Mouse (Mus musculus) hindbrain, embryonic 10.5 days (tissue): ENCODE measurements around the gene Smchd1. TPM values are rescaled to one million over a fixed set of nuclear protein-coding genes. Genes with fewer than 3 reads are reported as not detected.
"Not testable (repeated sequence)": the region's sequence is repeated elsewhere in the genome, so short reads cannot be mapped to it uniquely, and the experiment has no call there.

Source experiments
- DNase-seq: peaks from one replicate; pipeline ENCODE4 v3.0.0-alpha.2; 2017; ENCODE audit warnings: low spot score
- H3K27ac ChIP-seq: fragments of 300-500 bp; sonication (generic); 2 replicates; pipeline ENCODE4 v1.5.1; 2016; ENCODE audit warnings: mild to moderate bottlenecking, moderate library complexity
- H3K27me3 ChIP-seq: fragments of 300-500 bp; sonication (generic); 2 replicates; pipeline ENCODE4 v1.6.1; 2016; ENCODE audit warnings: mild to moderate bottlenecking; ENCODE audit not compliant: poor library complexity, insufficient read depth, severe bottlenecking
- H3K36me3 ChIP-seq: fragments of 300-500 bp; sonication (generic); 2 replicates; pipeline ENCODE4 v1.6.1; 2016; ENCODE audit warnings: mild to moderate bottlenecking, moderate library complexity
- H3K4me1 ChIP-seq: fragments of 300-500 bp; sonication (generic); replicated peaks from 2 replicates; pipeline ENCODE4 v1.6.1; 2016; ENCODE audit warnings: mild to moderate bottlenecking
- H3K4me3 ChIP-seq: fragments of 300-500 bp; sonication (generic); 2 replicates; pipeline ENCODE4 v1.5.1; 2016; ENCODE audit warnings: mild to moderate bottlenecking, moderate library complexity
- H3K9me3 ChIP-seq: fragments of 300-500 bp; sonication (generic); 2 replicates; pipeline ENCODE4 v1.6.1; 2016; ENCODE audit warnings: mild to moderate bottlenecking, moderate library complexity
- WGBS: fragments of 180-500 bp; shearing (Covaris S2); methylation state at CpG from one replicate; pipeline ENCODE4 v1.1.7; 2016; 5-methylcytosine and 5-hydroxymethylcytosine counted together
- polyA plus RNA-seq: library from polyadenylated mRNA; unstranded; fragments of >200 nt; fragmentation: Nextera tagmentation; extraction: Ambion mirVana; gene quantifications from 2 replicates; pipeline ENCODE4 v1.2.1, GENCODE M21; 2016

The Smchd1 gene
- polyA plus RNA-seq, 1 experiment from 2014 or later: 50.7 TPM

DNA sequence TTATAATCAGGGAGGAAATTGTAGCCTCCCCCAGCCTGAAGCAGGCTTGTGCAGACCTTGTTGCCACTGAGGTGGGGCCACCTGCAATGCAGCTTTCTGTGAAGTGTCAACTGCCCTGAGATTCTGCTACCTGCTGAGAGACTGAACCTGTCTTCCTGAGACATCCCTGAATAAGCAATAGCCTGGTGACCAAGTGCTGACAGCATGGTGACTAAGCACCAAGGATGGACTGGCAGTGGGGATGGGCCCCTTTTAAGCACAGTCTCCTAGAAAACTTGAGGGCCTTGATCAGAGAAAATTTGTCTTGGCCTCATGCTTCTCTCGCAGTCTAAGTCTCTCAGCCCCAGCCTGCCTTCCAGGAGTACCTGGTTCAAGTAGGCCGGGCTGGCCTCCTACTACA, 52.6 kb downstream of the Smchd1 start:
- not testable (repeated sequence) for H3K27me3 ChIP-seq, DNase-seq, H3K4me3 ChIP-seq, H3K4me1 ChIP-seq, H3K27ac ChIP-seq
- 98% methylated on average over 2 of the region's 2 CpGs for WGBS
- peaks cover 22% of the 10 kb centered on the region for H3K9me3 ChIP-seq
- H3K36me3 ChIP-seq: peaks cover 88% of the 10 kb centered on the region

- H3K4me3 ChIP-seq: not testable (repeated sequence)
- 83% methylated on average over 5 of the region's 5 CpGs for WGBS
- peaks cover 91% of the 10 kb centered on the region for H3K36me3 ChIP-seq
Observed at GRCm38 (mm10) chr17:71419448-71419847, 55.7 kb downstream of the Smchd1 start.

GRCm38 (mm10) chr17:71417008-71417407, 58.1 kb downstream of the Smchd1 start:
- Histone ChIP-seq H3K27me3 (no peaks in the 10 kb centered on the region), H3K27ac (no peak overlapping the region), H3K9me3 (peaks cover 9% of the 10 kb centered on the region), H3K36me3 (peaks cover 86% of the 10 kb centered on the region), H3K4me3 (no peak overlapping the region), H3K4me1 (no peaks in the 10 kb centered on the region)
- DNase-seq: no peak
- 97% methylated on average over 1 of the region's 1 CpGs for WGBS

More at GRCm38 (mm10) chr17:71419448-71419847, 55.7 kb downstream of the Smchd1 start:
- DNase-seq, H3K4me1 ChIP-seq, H3K27ac ChIP-seq, H3K27me3 ChIP-seq: not testable (repeated sequence)
- H3K9me3 ChIP-seq: peaks cover 22% of the 10 kb centered on the region

DNA sequence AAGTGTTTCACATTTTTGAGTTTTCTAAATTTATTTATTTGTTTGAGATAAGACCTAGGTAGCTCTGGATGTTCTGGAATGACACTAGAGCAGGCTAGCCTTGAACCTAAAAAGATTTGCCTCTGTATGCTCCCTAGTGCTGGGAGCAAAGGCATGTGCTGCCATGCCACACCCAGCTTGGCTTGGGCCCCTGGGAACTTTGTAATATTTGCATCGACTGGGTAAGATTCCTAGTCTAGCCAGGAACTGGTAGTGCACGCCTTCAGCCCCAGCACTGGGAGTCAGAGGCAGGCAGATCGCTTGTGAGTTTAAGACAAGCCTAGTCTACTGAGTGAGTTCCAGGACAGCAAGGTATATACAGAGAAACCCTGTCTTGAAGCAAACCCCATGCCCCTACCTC, 87.7 kb downstream of the Smchd1 start:
- Histone ChIP-seq H3K27ac (no peak overlapping the region), H3K4me3 (no peak overlapping the region), H3K36me3 (peaks cover 62% of the 10 kb centered on the region), H3K27me3 (no peaks in the 10 kb centered on the region), H3K9me3 (no peaks in the 10 kb centered on the region), H3K4me1 (no peaks in the 10 kb centered on the region)
- DNase-seq: no peak
- 90% methylated on average over 3 of the region's 3 CpGs for WGBS

- no peaks in the 10 kb centered on the region for H3K4me1 ChIP-seq
- DNase-seq: no peak
- H3K27ac ChIP-seq: no peak overlapping the region
- peaks cover 59% of the 10 kb centered on the region for H3K36me3 ChIP-seq
- no peak overlapping the region for H3K4me3 ChIP-seq
- H3K27me3 ChIP-seq: no peaks in the 10 kb centered on the region
- WGBS: 95% methylated on average over 14 of the region's 14 CpGs
- no peaks in the 10 kb centered on the region for H3K9me3 ChIP-seq
Observed at GRCm38 (mm10) chr17:71380346-71380745, 94.8 kb downstream of the Smchd1 start.

- no peaks in the 10 kb centered on the region for H3K27me3 ChIP-seq
- H3K27ac ChIP-seq: no peak overlapping the region
- no peak overlapping the region for H3K4me3 ChIP-seq
- DNase-seq: no peak
- H3K36me3 ChIP-seq: peaks cover 77% of the 10 kb centered on the region
- no peaks in the 10 kb centered on the region for H3K4me1 ChIP-seq
- 63% methylated on average over 4 of the region's 4 CpGs for WGBS
- no peaks in the 10 kb centered on the region for H3K9me3 ChIP-seq
Observed at GRCm38 (mm10) chr17:71377901-71378300, 97.2 kb downstream of the Smchd1 start.

GRCm38 (mm10) chr17:71355526-71355925, 119.6 kb downstream of the Smchd1 start:
- H3K9me3 ChIP-seq: no peaks in the 10 kb centered on the region
- no peaks in the 10 kb centered on the region for H3K27me3 ChIP-seq
- WGBS: 92% methylated on average over 3 of the region's 3 CpGs
- no peak overlapping the region for H3K27ac ChIP-seq
- H3K4me3 ChIP-seq: no peak overlapping the region
- DNase-seq: no peak
- H3K36me3 ChIP-seq: peaks cover 96% of the 10 kb centered on the region
- H3K4me1 ChIP-seq: no peaks in the 10 kb centered on the region

DNA sequence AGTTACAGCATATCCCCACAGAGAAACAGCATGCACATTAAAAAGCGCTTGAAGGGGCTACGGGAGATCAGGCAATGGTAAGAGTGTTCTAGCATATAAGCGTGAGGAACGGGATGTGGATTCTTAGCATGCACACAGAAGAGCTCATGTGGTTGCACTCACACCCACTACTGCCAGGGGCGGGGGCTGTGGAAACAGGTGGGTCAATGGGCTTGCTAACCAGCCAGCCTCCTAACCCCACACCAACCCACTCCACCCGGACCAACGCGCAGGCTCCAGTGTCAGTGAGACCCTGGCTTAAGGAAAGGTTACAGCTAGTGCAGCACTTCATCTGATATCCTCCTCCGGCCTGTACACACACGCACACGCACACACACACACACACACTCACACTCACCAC, 120.9 kb downstream of the Smchd1 start:
- no peaks in the 10 kb centered on the region for H3K4me1 ChIP-seq
- no peaks in the 10 kb centered on the region for H3K27me3 ChIP-seq
- DNase-seq: no peak
- no peaks in the 10 kb centered on the region for H3K9me3 ChIP-seq
- H3K27ac ChIP-seq: no peak overlapping the region
- WGBS: 94% methylated on average over 11 of the region's 11 CpGs
- H3K36me3 ChIP-seq: peaks cover 96% of the 10 kb centered on the region
- H3K4me3 ChIP-seq: no peak overlapping the region

- H3K4me3 ChIP-seq: no peak overlapping the region
- H3K27ac ChIP-seq: no peak overlapping the region
- WGBS: 84% methylated on average over 3 of the region's 3 CpGs
- no peaks in the 10 kb centered on the region for H3K9me3 ChIP-seq
- H3K4me1 ChIP-seq: no peaks in the 10 kb centered on the region
- H3K36me3 ChIP-seq: peaks cover 99% of the 10 kb centered on the region
- no peak for DNase-seq
- no peaks in the 10 kb centered on the region for H3K27me3 ChIP-seq
Observed at GRCm38 (mm10) chr17:71348188-71348587, 127.0 kb downstream of the Smchd1 start.

- H3K27me3 ChIP-seq: no peaks in the 10 kb centered on the region
- no peak overlapping the region for H3K27ac ChIP-seq
- no peak for DNase-seq
- H3K36me3 ChIP-seq: peaks cover 59% of the 10 kb centered on the region
- WGBS: 84% methylated on average over 3 of the region's 3 CpGs
- H3K9me3 ChIP-seq: no peaks in the 10 kb centered on the region
- H3K4me1 ChIP-seq: no peaks in the 10 kb centered on the region
- no peak overlapping the region for H3K4me3 ChIP-seq
Observed at GRCm38 (mm10) chr17:71342006-71342405, 133.1 kb downstream of the Smchd1 start.

GRCm38 (mm10) chr17:71338627-71339026, 136.5 kb downstream of the Smchd1 start:
- peaks cover 27% of the 10 kb centered on the region for H3K36me3 ChIP-seq
- 93% methylated on average over 6 of the region's 6 CpGs for WGBS
- H3K4me3 ChIP-seq: no peak overlapping the region
- no peak for DNase-seq
- no peaks in the 10 kb centered on the region for H3K27me3 ChIP-seq
- no peak overlapping the region for H3K27ac ChIP-seq
- H3K9me3 ChIP-seq: no peaks in the 10 kb centered on the region
- no peaks in the 10 kb centered on the region for H3K4me1 ChIP-seq

DNA sequence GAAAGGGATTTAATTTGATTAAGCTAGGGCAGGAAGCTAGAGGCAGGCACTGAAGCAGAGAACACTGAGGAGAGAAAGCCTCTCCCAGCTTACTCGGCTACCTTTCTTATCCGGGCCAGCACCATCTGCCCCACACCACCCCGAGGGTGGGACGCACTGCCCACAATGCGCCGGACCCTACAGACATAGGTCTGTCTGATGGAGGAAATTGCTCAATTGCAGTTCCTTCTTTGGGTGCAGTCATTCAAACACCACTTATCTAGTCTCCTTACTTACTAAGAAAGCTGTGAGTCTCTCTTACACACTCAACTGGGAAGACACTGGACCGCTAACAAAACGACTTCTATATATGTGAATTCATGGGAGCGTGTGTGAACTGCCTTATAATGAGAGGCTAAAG, 137.6 kb downstream of the Smchd1 start:
- no peak for DNase-seq
- no peak overlapping the region for H3K27ac ChIP-seq
- H3K4me3 ChIP-seq: no peak overlapping the region
- peaks cover 16% of the 10 kb centered on the region for H3K36me3 ChIP-seq
- no peaks in the 10 kb centered on the region for H3K4me1 ChIP-seq
- H3K27me3 ChIP-seq: no peaks in the 10 kb centered on the region
- H3K9me3 ChIP-seq: no peaks in the 10 kb centered on the region
- 95% methylated on average over 9 of the region's 9 CpGs for WGBS

DNA sequence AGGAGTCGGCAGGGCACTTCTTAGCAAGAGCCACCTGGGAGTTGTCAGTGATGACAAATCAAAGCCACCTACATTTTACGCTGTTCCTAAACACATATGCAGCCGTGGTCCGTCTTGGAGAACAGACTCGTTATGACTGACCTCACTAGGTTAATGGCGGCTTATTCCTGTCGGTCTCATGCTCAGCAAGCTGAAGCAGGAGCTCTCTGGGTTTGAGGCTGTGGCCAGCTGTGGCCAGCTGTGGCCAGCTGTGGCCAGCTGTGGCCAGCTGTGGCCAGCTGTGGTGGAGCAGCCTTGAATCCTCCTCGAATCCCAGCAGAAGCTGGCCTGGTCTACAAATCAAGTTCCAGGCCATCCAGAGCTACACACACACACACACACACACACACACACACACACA, 138.7 kb downstream of the Smchd1 start:
- 76% methylated on average over 8 of the region's 8 CpGs for WGBS
- Histone ChIP-seq H3K27me3 (no peaks in the 10 kb centered on the region), H3K9me3 (no peaks in the 10 kb centered on the region), H3K4me1 (no peaks in the 10 kb centered on the region), H3K27ac (no peak overlapping the region), H3K4me3 (no peak overlapping the region), H3K36me3 (peaks cover 6% of the 10 kb centered on the region; the same call in 1 of the 2 replicates)
- no peak for DNase-seq

DNA sequence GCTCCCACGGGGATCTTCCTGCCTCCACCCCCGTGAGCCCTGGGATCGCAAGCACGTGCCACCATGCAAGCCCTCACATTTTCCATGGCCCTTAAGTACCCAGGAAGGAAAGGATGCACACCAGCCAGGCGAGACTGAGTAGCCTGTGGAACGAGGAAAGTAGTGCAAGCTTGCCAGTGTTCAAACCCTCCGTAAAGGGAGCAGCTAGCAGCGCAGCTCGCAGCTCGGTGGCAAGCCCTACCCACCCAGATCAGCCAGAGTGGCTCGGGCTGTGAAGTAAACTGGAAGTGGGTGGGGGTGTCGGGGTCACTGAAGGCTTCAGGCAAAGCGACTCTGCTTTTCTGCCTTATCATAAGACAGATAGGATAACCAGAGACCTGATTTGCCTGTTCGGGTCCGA, 142.8 kb downstream of the Smchd1 start:
- WGBS: 79% methylated on average over 15 of the region's 15 CpGs
- Histone ChIP-seq H3K27ac (no peak overlapping the region), H3K4me3 (no peak overlapping the region), H3K27me3 (no peaks in the 10 kb centered on the region), H3K9me3 (no peaks in the 10 kb centered on the region), H3K4me1 (no peaks in the 10 kb centered on the region), H3K36me3 (no peaks in the 10 kb centered on the region)
- DNase-seq: no peak
